Mouse (Mus musculus): ENCODE data around the gene Tenm1. TPM values are rescaled to one million over a fixed set of nuclear protein-coding genes. Genes with fewer than 3 reads are reported as not detected.

The Tenm1 gene
- total RNA-seq, 1 experiment = 1.6 TPM

DNA sequence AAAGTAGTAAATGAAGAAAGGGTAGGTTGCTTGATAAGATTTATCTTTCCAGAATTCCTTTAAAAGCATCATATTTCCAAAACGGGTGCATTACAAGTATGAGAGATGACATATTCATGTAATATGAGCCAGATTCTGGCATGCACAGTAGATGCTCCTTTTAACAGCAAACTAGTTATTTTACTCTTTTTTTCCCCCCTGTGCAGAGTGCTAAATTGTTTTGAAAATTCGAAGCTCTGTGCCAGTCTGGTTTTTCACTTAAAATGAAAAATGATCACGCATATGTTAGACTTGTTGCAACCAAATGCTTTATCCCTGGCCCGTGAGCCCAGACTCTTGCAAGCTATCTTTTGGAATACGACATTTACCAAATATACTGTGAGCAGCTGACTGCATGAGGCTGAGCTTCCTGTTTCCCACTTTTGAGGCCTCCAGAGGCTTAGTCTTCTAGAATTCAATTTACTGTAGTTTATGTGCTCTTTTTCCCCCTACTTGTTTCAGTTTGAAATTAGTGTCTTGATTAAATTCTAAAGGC, 226.6 kb downstream of the Tenm1 start:
- Histone ChIP-seq H3K4me1 (ENCODE audit: control insufficient read depth in 2 of 2, insufficient read depth in 2 of 2, low read length in 2 of 2, poor library complexity in 1 of 2) (no peaks in the 10 kb centered on the region), H3K27ac (ENCODE audit: insufficient read depth, low read depth, low read length, poor library complexity, severe bottlenecking) (no peak overlapping the region), H3K4me3 (ENCODE audit: insufficient read depth in 1 of 2, low read depth in 1 of 2, low read length in 2 of 2, poor library complexity in 1 of 2, severe bottlenecking in 1 of 2) (no peak overlapping the region), H3K36me3 (ENCODE audit: control insufficient read depth, insufficient read depth, low read length, poor library complexity, severe bottlenecking) (no peaks in the 10 kb centered on the region), H3K9ac (ENCODE audit: insufficient read depth, low read depth, low read length, poor library complexity, severe bottlenecking) (no peak overlapping the region), H3K9me3 (ENCODE audit: control insufficient read depth, insufficient read depth, low read depth, low read length) (no peaks in the 10 kb centered on the region)
- DNase-seq (ENCODE audit: low read depth, low spot score) = no peak
- in situ Hi-C loops (cut with MboI; ENCODE audit: low sequenced_read_pairs in 2 of 2, unreplicated experiment in 2 of 2) = no loop called here
- TF ChIP-seq ZC3H11A (IDR thresholded peaks at IDR 0.05; ENCODE audit: borderline replicate concordance, low read depth, low read length) = no peak
- no peak for TF ChIP-seq MAFK (IDR thresholded peaks at IDR 0.05; ENCODE audit: insufficient read depth, low read depth, low read length)
- no peak for TF ChIP-seq ZNF384 (IDR thresholded peaks at IDR 0.05; ENCODE audit: low read depth, low read length)
- no peak for TF ChIP-seq CHD2 (IDR thresholded peaks at IDR 0.05; ENCODE audit: low read depth, low read length)
- no peak for TF ChIP-seq HCFC1 (IDR thresholded peaks at IDR 0.05; ENCODE audit: borderline replicate concordance, insufficient read depth, low read length)

DNA sequence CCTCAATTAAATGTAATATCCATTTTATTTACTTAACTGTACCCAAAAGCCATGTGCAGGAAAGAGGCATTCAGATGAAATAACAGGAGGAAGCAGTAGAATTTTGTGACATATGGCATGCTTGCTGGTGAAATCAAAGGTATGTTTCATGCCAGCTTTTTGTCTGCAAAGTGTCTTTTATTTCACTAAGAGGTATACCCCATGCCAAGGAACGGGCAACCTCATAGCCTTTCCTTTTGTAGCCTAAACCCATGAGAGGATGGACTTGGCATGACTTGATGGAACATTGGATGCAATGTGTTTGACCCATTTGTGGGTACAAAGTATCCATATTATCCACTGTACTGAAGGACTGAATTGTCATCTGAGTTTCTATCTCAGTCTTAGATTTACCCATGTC, 246.0 kb downstream of the Tenm1 start:
- Histone ChIP-seq H3K4me1 (ENCODE audit: control insufficient read depth in 2 of 2, insufficient read depth in 2 of 2, low read length in 2 of 2, poor library complexity in 1 of 2) (no peaks in the 10 kb centered on the region), H3K9ac (ENCODE audit: insufficient read depth, low read depth, low read length, poor library complexity, severe bottlenecking) (no peak overlapping the region), H3K4me3 (ENCODE audit: insufficient read depth in 1 of 2, low read depth in 1 of 2, low read length in 2 of 2, poor library complexity in 1 of 2, severe bottlenecking in 1 of 2) (no peak overlapping the region), H3K9me3 (ENCODE audit: control insufficient read depth, insufficient read depth, low read depth, low read length) (no peaks in the 10 kb centered on the region), H3K27ac (ENCODE audit: insufficient read depth, low read depth, low read length, poor library complexity, severe bottlenecking) (no peak overlapping the region), H3K36me3 (ENCODE audit: control insufficient read depth, insufficient read depth, low read length, poor library complexity, severe bottlenecking) (no peaks in the 10 kb centered on the region)
- DNase-seq (ENCODE audit: low read depth, low spot score) = no peak
- no peak for TF ChIP-seq ZNF384 (IDR thresholded peaks at IDR 0.05; ENCODE audit: low read depth, low read length)
- no peak for TF ChIP-seq MAFK (IDR thresholded peaks at IDR 0.05; ENCODE audit: insufficient read depth, low read depth, low read length)
- no peak for TF ChIP-seq HCFC1 (IDR thresholded peaks at IDR 0.05; ENCODE audit: borderline replicate concordance, insufficient read depth, low read length)
- TF ChIP-seq ZC3H11A (IDR thresholded peaks at IDR 0.05; ENCODE audit: borderline replicate concordance, low read depth, low read length) = no peak
- no peak for TF ChIP-seq CHD2 (IDR thresholded peaks at IDR 0.05; ENCODE audit: low read depth, low read length)
- in situ Hi-C loops (cut with MboI; ENCODE audit: low sequenced_read_pairs in 2 of 2, unreplicated experiment in 2 of 2) = no loop called here

DNA sequence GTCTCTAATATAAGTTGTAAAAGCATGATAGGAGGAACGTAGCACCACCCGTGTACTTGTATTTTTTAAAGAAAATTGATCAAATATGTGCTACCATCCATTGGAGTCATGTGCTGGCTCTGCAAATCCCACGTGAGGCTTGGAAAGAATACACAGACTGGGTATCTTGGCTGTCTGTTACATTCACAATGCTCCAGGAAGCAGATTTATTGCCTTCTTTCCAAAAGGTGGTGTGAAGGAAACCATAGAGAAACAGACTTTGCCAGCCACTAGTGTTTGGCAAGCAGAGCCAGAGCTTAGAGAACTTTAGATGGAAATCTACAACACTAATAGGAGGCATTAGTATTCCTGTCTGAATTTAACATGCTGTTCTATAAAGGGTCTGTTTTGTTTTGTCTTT, 277.4 kb downstream of the Tenm1 start:
- Histone ChIP-seq H3K9me3 (ENCODE audit: control insufficient read depth, insufficient read depth, low read depth, low read length) (no peaks in the 10 kb centered on the region), H3K27ac (ENCODE audit: insufficient read depth, low read depth, low read length, poor library complexity, severe bottlenecking) (no peak overlapping the region), H3K4me3 (ENCODE audit: insufficient read depth in 1 of 2, low read depth in 1 of 2, low read length in 2 of 2, poor library complexity in 1 of 2, severe bottlenecking in 1 of 2) (no peak overlapping the region), H3K4me1 (ENCODE audit: control insufficient read depth in 2 of 2, insufficient read depth in 2 of 2, low read length in 2 of 2, poor library complexity in 1 of 2) (no peaks in the 10 kb centered on the region), H3K9ac (ENCODE audit: insufficient read depth, low read depth, low read length, poor library complexity, severe bottlenecking) (no peak overlapping the region), H3K36me3 (ENCODE audit: control insufficient read depth, insufficient read depth, low read length, poor library complexity, severe bottlenecking) (no peaks in the 10 kb centered on the region)
- TF ChIP-seq MAFK (IDR thresholded peaks at IDR 0.05; ENCODE audit: insufficient read depth, low read depth, low read length) = no peak
- no peak for TF ChIP-seq HCFC1 (IDR thresholded peaks at IDR 0.05; ENCODE audit: borderline replicate concordance, insufficient read depth, low read length)
- no peak for TF ChIP-seq CHD2 (IDR thresholded peaks at IDR 0.05; ENCODE audit: low read depth, low read length)
- in situ Hi-C loops (cut with MboI; ENCODE audit: low sequenced_read_pairs in 2 of 2, unreplicated experiment in 2 of 2) = no loop called here
- no peak for DNase-seq (ENCODE audit: low read depth, low spot score)

DNA sequence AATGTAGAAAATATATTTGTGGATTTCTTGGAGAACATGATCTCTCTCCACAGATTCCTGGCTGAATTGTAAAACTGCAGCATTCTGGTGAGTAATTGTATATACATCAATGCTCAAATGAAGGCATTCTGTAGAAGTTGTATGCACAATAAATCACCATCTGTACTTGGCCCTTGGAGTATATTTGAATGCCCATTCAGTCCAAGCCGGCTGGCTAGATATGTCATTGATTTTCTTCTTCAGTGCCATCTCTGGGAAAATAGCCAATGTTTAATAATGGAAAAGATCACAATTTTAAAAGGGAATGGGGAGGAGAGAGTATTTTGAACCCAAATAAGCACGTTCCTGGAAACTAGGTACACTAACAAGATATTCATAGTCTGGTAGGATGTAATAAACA, 299.2 kb downstream of the Tenm1 start:
- Histone ChIP-seq H3K9ac (ENCODE audit: insufficient read depth, low read depth, low read length, poor library complexity, severe bottlenecking) (no peak overlapping the region), H3K36me3 (ENCODE audit: control insufficient read depth, insufficient read depth, low read length, poor library complexity, severe bottlenecking) (no peaks in the 10 kb centered on the region), H3K4me3 (ENCODE audit: insufficient read depth in 1 of 2, low read depth in 1 of 2, low read length in 2 of 2, poor library complexity in 1 of 2, severe bottlenecking in 1 of 2) (no peak overlapping the region), H3K9me3 (ENCODE audit: control insufficient read depth, insufficient read depth, low read depth, low read length) (no peaks in the 10 kb centered on the region), H3K4me1 (ENCODE audit: control insufficient read depth in 2 of 2, insufficient read depth in 2 of 2, low read length in 2 of 2, poor library complexity in 1 of 2) (no peaks in the 10 kb centered on the region), H3K27ac (ENCODE audit: insufficient read depth, low read depth, low read length, poor library complexity, severe bottlenecking) (no peak overlapping the region)
- no peak for TF ChIP-seq MAFK (IDR thresholded peaks at IDR 0.05; ENCODE audit: insufficient read depth, low read depth, low read length)
- no peak for TF ChIP-seq HCFC1 (IDR thresholded peaks at IDR 0.05; ENCODE audit: borderline replicate concordance, insufficient read depth, low read length)
- TF ChIP-seq ZC3H11A (IDR thresholded peaks at IDR 0.05; ENCODE audit: borderline replicate concordance, low read depth, low read length) = no peak
- no peak for TF ChIP-seq ZNF384 (IDR thresholded peaks at IDR 0.05; ENCODE audit: low read depth, low read length)
- TF ChIP-seq CHD2 (IDR thresholded peaks at IDR 0.05; ENCODE audit: low read depth, low read length) = no peak
- no peak for DNase-seq (ENCODE audit: low read depth, low spot score)
- in situ Hi-C loops (cut with MboI; ENCODE audit: low sequenced_read_pairs in 2 of 2, unreplicated experiment in 2 of 2) = no loop called here

DNA sequence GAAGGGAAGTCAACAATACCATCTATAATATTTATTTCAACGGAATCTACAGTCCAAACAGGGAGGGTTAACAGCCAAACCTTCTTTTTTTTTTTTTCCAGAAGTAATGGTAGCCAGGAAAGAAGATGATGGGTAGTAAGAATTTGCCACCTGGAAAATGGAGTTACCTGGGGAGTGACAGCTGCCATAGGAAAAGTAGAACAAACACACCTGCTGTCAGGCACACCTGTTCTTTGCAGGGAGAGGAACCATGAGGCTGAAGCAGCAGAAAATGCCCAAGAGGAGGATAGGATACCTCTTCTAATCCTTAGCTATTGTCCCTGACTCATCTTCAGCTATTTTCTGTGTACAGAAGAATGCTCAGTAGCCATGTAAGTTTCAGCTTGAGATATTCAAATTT, 306.4 kb downstream of the Tenm1 start:
- TF ChIP-seq CHD2 (IDR thresholded peaks at IDR 0.05; ENCODE audit: low read depth, low read length) (no peak), HCFC1 (IDR thresholded peaks at IDR 0.05; ENCODE audit: borderline replicate concordance, insufficient read depth, low read length) (no peak), MAFK (IDR thresholded peaks at IDR 0.05; ENCODE audit: insufficient read depth, low read depth, low read length) (no peak), ZNF384 (IDR thresholded peaks at IDR 0.05; ENCODE audit: low read depth, low read length) (no peak), ZC3H11A (IDR thresholded peaks at IDR 0.05; ENCODE audit: borderline replicate concordance, low read depth, low read length) (no peak)
- no peak for DNase-seq (ENCODE audit: low read depth, low spot score)
- in situ Hi-C loops (cut with MboI; ENCODE audit: low sequenced_read_pairs in 2 of 2, unreplicated experiment in 2 of 2) = no loop called here
- Histone ChIP-seq H3K4me1 (ENCODE audit: control insufficient read depth in 2 of 2, insufficient read depth in 2 of 2, low read length in 2 of 2, poor library complexity in 1 of 2) (no peaks in the 10 kb centered on the region), H3K9me3 (ENCODE audit: control insufficient read depth, insufficient read depth, low read depth, low read length) (no peaks in the 10 kb centered on the region), H3K27ac (ENCODE audit: insufficient read depth, low read depth, low read length, poor library complexity, severe bottlenecking) (no peak overlapping the region), H3K9ac (ENCODE audit: insufficient read depth, low read depth, low read length, poor library complexity, severe bottlenecking) (no peak overlapping the region), H3K36me3 (ENCODE audit: control insufficient read depth, insufficient read depth, low read length, poor library complexity, severe bottlenecking) (no peaks in the 10 kb centered on the region), H3K4me3 (ENCODE audit: insufficient read depth in 1 of 2, low read depth in 1 of 2, low read length in 2 of 2, poor library complexity in 1 of 2, severe bottlenecking in 1 of 2) (no peak overlapping the region)
